Mouse (Mus musculus): ENCODE data around the gene Esrrg.

DNA sequence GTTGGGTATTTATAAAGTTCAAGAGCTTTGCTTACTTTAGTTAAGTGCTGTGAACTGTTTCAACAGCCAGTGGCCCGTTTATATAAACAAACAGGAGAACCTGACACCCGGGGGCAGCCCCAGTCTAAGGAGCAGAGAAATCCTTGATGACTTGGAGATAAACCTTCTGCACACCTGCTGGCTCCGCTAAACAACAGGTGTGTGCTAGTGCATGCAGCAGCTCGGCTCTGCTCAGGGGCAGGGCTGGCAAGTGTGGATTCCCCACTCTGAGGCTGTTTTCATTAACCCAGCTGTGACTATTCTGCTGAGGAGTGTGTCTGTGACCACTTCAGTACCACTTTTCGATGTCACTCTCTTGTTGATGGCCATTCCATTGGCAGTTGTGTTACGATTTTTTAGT lies 292.2 kb downstream of the Esrrg start:
- TF ChIP-seq POLR2A (IDR thresholded peaks at IDR 0.05; ENCODE audit: low read depth, low read length) (no peak), CTCF (IDR thresholded peaks at IDR 0.05; ENCODE audit: extremely low read depth, insufficient read depth, insufficient read length, insufficient replicate concordance) (no peak)
